Mouse (Mus musculus): ENCODE data around the gene Olfr155.
A peak's percentile ranks its signal among the peaks of the same experiment; 100 is the strongest.

The Olfr155 gene

DNA sequence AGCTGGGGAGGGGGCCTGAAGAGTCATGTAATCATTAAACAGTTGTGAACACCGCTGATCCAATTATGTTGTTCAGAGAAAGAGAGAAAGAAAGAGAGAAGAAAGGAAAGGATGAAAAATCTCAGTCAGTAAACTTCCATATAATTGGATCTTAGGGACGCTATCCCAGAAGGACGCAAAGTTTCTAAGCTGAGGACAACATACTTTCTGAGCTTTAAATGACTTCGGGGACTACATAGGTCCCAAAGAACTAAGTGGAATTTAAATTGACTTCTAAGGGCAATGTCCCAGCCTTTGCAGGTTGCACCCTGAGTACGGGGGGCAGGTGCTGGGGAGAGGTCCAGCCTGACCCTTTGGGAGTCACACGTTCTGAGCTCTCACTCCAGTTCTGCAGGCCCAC is at the start of gene Olfr155:
Olfr155 (plus strand) TSS at position 301 of the 400 bp plus-strand sequence.
- no peak for DNase-seq (ENCODE audit: low spot score)

DNA sequence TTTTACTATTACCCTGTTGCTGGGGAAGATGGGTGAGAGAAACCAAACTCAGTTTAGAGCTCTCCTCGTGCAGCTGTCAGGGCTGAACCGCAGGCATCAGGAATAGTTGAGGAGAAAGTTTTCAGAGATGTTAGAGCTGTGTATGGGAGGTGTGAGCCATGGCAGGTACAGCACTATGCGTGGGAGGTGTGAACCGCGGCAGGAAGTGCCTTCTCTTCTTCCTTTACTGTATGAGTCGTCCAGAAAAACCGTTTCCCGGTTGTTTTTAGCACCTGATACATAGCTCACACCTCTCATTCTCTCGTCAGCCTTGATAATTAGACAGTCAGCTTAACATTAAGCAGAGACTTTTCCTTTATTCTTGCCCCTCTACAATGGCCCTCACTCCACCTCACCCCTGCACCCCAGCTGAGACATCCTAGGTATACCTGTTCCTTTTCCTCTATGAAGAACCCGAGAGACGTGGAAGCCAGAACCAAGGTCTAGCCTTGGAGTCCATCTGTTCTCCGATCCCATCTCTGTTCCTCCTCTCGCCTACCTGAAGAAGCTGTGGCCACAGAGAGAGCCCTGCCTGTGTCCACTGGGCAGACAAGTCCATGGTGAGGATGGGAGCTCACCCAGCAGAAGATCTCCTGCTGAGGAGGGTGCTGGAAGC is 28.3 kb upstream of the Olfr155 start:
- no peak for DNase-seq (ENCODE audit: low spot score)

DNA sequence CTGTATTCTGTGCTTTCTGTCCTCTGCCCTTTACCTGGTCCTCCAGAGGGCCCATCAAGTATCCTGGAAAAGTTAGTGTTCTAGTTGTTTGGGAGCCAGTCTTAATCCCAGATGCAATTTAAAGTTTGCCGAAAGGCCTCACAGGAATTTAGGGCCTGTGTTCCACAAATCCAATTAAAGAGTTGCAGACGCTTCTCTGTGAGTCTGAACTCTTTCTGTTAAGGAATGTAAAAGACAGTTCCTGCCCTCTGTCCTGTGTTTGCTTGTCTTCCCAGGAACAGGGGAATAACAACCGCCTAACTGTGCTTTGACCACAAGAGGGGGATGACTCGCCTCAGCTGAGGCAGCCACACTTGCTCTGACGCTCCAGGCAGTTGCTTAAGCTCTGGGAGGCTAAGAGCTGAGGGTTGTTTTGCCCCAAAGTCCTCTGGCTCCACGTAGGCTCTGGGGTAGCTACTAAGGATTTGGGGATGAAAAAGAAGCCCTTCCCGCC is 27.5 kb upstream of the Olfr155 start, which contains the start of gene Olfr156:
Olfr156 (minus strand) TSS at position 51 of the 493 bp plus-strand sequence.
- no peak for DNase-seq (ENCODE audit: low spot score)

DNA sequence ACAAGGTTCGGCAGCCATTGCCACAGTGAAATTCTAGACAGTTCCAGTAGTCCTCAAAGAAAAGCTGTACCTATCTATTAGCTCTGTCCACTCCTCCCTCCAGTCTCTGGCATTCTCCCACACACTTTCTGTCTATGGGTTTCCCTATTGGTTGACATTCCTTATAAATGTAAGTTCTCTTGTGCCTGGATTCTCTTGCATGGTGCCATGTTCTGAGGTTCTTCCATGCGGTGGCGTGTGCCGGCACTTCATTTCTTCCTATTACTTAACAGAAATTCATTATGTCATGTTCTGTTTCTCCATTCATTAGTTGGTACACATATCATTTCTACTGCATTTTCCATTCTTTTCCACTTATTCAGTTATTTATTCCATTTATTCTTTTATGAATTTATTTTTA is 22.6 kb upstream of the Olfr155 start:
- DNase-seq (ENCODE audit: low spot score): no peak

DNA sequence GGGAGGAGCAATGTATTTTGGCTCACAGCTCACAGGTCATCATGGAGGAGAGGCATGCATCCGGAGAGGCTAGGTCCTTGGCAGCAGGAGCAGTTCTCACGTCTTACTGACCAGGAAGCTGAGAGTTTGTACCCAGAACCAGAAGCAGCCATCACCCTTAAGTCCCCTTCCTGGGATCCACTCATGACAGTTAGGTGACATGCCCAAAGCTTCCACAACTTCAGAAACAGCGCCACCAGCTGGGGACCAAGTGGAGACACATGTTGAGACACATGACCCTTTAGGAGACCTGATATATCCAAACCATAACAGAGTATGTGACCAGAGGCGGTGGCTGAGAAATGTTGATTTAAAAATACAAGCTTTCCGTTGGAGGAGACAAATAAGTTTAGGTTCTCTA is 19.3 kb upstream of the Olfr155 start:
- no peak for DNase-seq (ENCODE audit: low spot score)

DNA sequence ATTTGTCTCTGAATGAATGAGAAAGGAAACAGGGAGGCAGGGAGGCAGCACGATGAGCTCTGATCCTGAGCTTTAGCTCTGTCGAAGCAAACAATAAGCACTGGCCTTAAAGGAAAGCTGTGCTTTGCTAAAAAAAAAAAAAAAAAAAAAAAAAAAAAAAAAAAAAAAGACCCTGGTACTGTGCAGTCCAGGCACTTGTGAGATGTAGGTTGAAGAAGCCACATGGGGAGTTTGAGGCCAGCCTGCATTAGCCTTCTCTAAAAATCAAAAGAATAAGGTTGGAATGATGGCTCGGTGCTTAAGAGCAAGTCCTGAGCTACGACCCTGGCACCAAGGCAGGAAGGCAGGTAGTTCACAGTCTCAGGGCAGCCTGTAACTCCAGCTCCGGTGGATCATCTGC is 17.6 kb upstream of the Olfr155 start:
- no peak for DNase-seq (ENCODE audit: low spot score)

DNA sequence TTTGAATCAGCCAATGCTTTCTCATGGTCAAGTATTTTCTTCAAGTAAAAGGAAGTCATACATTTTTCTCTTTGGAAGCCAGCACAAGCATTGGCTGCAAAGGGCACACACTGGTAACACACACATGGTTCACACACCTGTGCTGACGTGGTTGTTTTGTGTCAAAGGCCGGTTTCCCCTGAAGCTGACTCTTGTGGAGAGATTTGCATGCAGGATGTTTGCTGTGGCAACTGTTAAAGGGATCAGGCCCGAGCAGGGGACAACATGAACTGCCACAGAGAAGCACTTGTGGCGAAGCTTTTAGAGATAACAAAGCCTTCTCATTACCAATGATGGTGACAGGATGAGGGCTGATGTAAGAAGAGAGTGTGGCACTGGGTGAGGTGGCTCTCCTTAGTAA is 16.6 kb upstream of the Olfr155 start:
- DNase-seq (ENCODE audit: low spot score): no peak

DNA sequence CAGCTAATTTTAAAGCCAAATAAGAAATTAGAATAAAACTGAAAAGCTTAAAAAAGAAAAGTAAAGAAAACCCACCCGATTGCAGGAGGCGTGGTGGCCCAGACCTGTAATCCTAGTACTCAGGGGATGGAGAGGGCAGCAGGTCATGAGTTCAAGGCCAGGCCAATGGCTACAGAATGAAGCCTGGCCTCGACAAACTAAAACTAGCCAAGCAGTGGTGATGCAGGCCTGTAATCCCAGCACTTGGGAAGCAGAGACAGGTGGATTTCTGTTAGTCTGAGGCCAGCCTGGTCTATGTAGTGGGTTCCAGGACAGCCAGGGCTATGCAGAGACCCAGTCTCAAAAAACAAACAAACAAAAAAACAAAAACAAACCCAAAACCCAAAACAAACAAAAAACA is 13.0 kb upstream of the Olfr155 start:
- DNase-seq (ENCODE audit: low spot score): no peak

DNA sequence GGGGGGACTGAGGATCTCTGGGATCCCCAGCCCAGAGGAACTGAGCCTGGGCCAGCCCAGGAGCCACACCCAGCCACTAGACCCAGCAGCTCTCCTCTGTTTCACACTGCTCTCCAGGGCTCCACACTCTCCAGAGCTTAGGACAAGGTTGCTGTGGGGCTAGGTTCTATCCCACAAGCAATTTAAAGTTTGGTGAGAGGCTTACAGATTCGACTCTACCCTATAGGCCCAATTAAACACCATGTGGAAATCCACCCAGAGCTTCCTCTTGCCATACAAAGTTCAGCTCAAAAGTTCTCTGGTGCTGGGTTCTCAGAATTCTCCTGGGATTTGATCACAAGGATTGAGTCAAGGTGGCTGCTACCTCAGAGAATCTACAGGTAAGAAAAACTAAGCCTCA is 11.3 kb upstream of the Olfr155 start, which contains the start of gene Olfr157:
Olfr157 (minus strand) TSS at position 101 of the 400 bp plus-strand sequence.
- DNase-seq (ENCODE audit: low spot score): no peak

DNA sequence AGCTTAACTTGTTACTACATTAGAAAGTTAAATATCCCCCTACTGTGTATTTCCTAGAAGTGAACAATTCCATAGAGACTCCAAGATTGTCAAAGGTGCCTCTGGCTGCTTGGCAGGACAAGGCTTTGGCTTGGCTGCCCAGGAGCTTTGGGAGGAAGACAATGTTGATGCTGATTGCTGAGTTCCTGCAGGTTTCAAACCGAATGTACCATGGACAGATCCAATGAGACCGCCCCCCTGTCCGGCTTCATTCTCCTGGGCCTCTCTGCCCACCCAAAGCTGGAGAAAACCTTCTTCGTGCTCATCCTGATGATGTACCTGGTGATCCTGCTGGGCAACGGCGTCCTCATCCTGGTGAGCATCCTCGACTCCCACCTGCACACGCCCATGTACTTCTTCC is 2.7 kb downstream of the Olfr155 start:
- no peak for DNase-seq (ENCODE audit: low spot score)

DNA sequence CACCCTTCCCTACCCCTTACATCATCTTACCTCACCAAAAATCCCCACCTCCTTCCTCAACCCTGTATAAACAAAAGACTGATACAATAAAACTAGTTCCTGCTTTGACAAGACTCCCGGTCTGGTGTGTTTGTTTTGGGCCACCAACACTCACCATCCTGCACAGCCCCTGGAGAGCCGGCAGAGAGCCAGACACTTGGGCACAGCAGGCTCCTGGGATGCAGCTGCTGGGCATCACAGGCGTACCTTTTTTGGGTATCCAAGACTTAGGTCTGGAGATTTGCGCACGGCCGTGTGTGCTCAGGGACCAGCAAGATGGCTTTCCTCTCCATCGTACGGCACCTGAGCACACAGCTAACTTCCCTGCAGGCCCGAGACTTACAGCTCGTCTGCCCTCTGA is 8.5 kb downstream of the Olfr155 start:
- no peak for DNase-seq (ENCODE audit: low spot score)

DNA sequence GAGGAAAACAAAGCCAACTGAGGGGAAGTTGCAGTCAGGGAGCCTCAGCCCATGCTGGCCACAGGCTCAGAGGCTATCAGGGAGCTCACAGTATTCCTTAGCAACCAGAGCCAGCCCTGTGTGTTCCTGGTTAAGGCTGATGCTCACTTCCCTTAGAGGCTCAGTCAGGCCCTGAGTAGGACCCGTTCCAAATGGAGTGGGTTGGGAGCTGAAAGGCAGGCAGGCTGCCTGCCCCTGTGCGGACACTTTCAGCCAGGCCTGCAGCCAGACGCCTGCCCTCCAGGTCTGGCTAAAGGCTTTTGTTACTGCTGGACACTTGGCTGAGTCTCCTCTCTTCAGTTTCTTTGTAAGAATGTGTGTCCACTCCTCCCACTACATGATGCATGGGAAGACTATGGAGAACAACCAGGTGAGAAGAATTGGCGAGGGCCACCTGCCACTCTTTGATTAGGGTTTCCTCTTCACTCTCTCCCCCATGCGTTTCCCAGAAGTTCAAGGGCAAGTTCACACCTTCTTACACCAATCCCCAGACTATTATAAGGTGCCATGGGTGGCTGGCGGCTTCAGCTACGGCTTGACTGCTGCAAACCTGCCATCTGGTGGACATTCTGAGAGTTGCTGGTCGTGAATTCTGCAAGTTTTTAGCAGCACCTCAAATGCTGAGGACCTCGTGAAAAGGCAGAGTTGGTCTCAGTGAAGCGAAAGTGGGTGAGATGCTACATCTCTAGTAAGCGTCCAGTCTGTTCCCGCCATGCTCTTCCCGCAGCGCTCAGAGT is 9.6 kb downstream of the Olfr155 start:
- DNase-seq (ENCODE audit: low spot score): peak; percentile 5

DNA sequence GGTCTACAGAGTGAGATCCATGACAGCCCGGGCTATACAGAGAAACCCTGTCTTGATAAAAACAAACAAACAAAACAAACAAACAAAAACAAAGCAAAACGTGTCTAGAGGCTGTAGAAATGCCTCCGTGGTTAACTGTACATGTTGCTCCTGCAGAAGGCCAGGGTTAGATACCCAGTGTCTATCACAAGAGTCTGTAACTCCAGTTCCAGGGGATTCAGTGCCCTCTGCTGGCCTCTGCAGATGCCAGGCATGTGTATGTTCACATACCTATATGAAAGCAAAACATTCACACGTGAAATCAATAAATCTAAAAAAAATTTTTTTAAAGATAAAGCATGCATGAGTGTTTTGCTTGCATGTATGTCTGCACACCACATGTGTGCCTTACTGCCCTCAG is 11.9 kb downstream of the Olfr155 start:
- DNase-seq (ENCODE audit: low spot score): no peak

DNA sequence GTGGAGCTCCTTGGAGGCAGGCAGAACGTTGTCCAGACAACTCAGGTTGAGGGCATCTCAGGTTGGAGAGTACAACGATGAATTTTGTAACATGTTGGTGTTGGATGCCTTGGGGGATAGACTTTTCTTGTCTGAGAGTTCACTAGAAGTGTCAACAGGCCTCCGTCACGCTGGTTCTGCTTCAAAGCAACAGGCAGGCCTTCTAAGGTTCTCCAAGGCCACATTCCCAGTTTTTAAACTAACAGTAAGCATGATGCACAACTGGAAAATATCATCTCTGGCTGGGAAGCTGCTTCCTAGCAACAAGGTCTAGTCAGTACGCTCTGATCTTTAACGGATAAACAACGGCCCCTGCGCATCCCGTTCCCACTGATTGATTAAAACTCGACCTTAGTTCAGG is 18.5 kb downstream of the Olfr155 start:
- DNase-seq (ENCODE audit: low spot score): no peak

DNA sequence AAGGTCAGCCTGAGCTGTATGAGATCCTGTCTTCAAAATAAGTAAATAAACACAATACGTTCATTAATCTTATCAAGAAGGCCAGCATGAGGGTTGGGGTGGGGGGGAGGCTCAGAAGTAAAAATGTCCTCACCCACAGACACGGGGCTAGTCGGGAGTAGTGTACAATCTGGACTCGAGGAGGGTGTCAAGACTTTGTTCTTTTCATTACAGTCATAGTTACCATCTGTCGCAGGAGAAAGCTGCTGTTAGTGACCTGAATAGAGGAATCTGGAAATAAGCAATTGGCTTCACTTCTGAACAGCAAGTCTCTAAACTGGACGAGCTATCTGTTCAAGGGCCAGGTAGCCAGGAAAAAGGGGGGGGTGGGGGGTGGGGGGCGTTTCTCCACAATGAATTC is 23.1 kb downstream of the Olfr155 start:
- DNase-seq (ENCODE audit: low spot score): no peak

DNA sequence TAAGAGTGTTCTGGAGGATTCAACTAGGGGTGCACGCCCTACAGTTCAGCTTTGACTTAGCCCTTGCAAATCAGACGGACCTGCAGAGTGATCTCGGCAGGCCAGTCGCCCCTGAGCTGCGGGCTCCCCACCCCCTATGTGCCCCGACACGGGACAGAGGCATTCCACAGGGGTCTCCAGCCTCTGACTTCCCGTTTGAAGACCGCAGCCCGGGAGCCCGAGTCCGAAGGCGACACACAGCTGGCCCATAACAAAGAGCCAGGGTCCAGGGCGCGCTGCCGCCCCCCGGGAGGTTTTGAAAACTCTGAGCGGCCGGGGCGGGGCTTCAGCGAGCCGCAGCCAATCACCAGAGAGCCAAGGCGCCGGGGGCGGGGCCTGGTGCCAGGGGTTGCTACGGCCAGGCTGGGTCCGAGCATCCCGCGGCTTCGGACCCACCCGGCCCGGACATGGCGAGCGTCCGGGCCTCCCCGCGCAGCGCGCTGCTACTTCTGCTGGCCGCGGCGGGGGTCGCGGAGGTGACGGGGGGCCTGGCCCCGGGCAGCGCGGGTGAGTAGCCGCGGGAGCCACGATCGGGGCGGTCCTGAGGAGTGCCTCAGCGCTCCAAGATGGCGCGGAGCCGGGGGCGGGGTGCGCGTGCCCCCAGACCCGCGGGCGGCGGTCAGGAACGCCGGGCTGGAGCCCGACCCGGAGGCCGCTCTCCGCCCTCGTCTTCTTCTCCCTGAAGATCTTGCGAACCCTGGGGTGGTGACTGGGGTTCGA is 24.0 kb downstream of the Olfr155 start, which contains the start of gene Reck:
Reck (plus strand) TSS at position 371 of the 759 bp plus-strand sequence.
- DNase-seq (ENCODE audit: low spot score): peak; percentile 34

DNA sequence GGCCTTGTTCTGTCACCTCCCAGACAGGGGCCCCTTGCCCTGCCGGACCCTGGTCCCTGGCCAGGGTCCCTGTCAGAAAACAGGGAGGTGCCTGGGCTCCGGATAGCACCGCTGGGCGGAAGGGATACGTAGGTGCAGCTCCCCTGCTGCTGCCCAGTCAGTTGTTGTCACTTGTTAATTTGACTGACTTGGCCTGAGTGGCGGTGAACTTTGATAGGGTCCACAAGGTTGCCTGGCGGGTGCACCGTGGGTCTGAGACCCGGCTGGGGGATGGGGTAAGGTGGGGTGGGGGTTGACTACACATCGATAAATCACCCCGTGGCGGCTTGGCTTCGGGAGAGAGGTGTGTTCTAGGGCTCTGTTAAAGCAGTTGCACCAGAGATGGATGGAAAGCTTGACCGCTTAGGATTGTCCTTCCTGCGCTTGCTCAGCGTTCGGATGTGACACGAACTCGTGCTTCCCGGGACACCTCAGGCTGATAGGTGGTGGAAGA is 24.6 kb downstream of the Olfr155 start:
- DNase-seq (ENCODE audit: low spot score): no peak

DNA sequence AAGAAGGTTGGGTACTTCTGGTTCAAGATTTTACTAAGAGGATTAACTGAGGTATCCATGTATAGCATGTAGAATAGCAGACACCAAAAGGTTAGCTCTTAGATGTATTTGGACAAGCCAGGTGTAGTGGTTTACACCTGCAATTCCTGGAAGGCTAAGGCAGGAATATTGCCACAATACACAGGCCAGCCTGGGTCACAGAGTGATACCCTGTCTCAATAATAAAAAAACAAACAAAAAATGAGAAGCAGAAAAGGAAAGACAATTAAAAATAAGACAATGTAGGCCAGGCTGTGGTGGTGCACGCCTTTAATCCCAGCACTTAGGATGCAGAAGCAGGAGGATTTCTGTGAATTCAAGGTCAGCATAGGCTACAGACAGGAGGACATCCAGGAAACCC is 25.9 kb downstream of the Olfr155 start:
- DNase-seq (ENCODE audit: low spot score): no peak

DNA sequence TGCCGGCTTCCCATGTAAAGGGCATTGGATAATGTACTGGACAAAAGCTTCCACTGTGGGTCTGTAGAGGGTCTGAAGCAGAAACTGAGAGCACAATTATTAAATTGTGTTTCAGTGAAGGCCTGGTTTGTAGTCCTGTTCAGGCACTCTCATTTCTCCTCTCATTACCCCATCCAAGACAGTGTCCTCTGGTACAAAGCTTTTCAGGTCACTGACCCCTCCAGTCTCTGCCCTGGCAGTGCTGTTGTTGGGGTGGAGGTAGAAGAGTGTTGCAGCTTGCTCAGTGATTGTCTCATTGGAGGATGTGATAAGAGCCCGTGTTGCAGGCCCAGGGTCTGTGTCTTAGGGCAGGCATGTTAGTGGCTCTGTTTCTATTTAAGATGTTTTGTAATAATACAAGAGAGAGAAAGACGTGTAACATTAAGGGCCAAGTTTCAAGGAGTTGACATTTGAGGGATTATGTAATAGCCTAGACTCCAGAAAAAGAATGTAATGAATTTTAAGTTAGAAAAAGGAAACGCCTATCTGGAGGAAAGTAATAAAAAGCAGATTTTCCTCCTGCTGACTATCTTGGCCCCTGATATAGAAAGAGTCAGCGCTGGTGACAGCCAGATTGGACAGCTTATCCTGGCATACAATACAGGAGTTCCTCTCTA is 26.9 kb downstream of the Olfr155 start:
- no peak for DNase-seq (ENCODE audit: low spot score)

DNA sequence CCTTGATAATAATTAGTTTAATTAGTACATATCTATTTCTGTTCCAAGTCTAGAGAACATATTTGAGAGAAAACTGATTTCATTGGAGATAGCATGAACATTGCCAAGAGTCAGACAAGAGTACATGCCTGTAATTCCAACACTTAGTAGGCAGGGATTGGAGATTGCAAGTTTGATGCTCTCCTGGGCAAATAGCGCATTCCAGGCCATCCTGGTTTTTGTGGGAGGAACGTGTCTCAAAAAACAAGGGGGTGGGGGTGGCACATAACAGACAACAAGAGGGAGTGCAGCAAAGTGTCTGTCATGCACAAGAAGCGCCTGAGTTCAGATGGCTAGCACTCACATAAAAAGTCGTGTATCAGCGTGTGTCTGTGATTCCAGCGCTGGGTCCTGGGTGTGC is 28.2 kb downstream of the Olfr155 start:
- DNase-seq (ENCODE audit: low spot score): no peak

DNA sequence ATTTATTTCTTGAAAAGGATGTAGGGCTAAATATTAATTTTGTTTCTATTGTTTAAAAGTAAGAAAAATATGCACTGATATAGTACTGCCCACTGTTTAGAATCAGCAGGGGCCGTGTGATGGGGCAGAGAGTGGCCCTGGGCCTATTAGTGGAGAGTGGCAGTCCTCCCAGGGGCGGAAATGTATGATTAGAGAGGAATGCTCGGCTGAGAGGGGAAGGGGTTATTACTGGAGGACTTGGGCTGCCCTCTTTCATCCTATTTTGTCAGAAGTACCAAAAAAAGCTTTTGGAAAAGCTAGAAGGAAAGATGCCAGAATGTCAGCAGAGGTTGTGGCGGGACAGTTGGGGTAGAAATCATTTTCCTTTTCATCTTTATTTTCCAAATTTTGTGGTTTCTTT is 32.8 kb downstream of the Olfr155 start:
- no peak for DNase-seq (ENCODE audit: low spot score)

DNA sequence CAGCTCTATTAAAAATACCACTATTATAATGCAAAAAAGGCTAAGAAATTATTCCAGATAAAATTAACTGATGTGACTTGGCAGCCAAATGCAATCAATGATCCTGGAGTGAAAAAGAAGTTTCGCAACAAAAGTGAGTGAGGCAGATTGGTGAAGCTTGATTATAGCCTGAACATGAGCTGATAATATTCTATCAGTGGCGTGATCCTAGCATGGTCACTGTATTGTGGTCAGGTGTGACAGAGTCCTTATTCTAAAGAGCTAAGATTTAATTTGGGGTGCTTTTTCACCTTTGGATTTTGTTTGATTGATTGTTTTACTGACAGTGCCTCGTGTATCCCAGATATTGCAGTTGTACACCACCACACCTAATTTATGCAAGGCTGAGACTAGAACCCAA is 39.9 kb downstream of the Olfr155 start:
- no peak for DNase-seq (ENCODE audit: low spot score)

Measured in spleen, adult 12 weeks (tissue).